Mouse (Mus musculus) hindbrain, embryonic 14.5 days (tissue): ENCODE results near the gene Ccdc88b. TPM values are rescaled to one million over a fixed set of nuclear protein-coding genes. Genes with fewer than 3 reads are reported as not detected.

ENCODE experiments used
- ATAC-seq: fragments of 200-750 bp; cut with Nextera tagmentation; 2 replicates; pipeline ENCODE4 v1.8.0; 2017; ENCODE audit warnings: moderate number of reproducible peaks, mild to moderate bottlenecking, moderate TSS enrichment, moderate library complexity; ENCODE audit not compliant: low FRiP score
- DNase-seq: peaks from one replicate; pipeline ENCODE4 v3.0.0-alpha.2; 2015; ENCODE audit warnings: low spot score
- H3K27ac ChIP-seq: fragments of 300-500 bp; sonication (generic); 2 replicates; pipeline ENCODE4 v1.5.1; 2014; ENCODE audit warnings: mild to moderate bottlenecking, moderate library complexity
- H3K27me3 ChIP-seq: fragments of 300-500 bp; sonication (generic); 2 replicates; pipeline ENCODE4 v1.6.1; 2014; ENCODE audit warnings: mild to moderate bottlenecking, low read length, mixed read lengths; ENCODE audit not compliant: control insufficient read depth, insufficient read depth
- H3K36me3 ChIP-seq: fragments of 300-500 bp; sonication (generic); replicated peaks from 2 replicates; pipeline ENCODE4 v1.6.1; 2014; ENCODE audit not compliant: control insufficient read depth, insufficient read depth
- H3K4me1 ChIP-seq: fragments of 300-500 bp; sonication (generic); replicated peaks from 2 replicates; pipeline ENCODE4 v1.6.1; 2014; ENCODE audit warnings: antibody characterized with exemption, low read length, mixed read lengths; ENCODE audit not compliant: control insufficient read depth, insufficient read depth
- H3K4me2 ChIP-seq: fragments of 300-500 bp; sonication (generic); replicated peaks from 2 replicates; pipeline ENCODE4 v1.6.1; 2014; ENCODE audit warnings: mild to moderate bottlenecking, moderate library complexity
- H3K4me3 ChIP-seq: fragments of 300-500 bp; sonication (generic); replicated peaks from 2 replicates; pipeline ENCODE4 v1.5.1; 2014; ENCODE audit warnings: mild to moderate bottlenecking, low read length
- H3K9ac ChIP-seq: fragments of 300-500 bp; sonication (generic); 2 replicates; pipeline ENCODE4 v1.6.1; 2014
- H3K9me3 ChIP-seq: fragments of 300-500 bp; sonication (generic); 2 replicates; pipeline ENCODE4 v1.6.1; 2016; ENCODE audit warnings: low read length; ENCODE audit not compliant: control insufficient read depth
- WGBS: fragments of 180-500 bp; shearing (Covaris S2); extraction: QIAGEN DNeasy Blood & Tissue Kit; methylation state at CpG from one replicate; pipeline ENCODE4 v1.1.7; 2014; 5-methylcytosine and 5-hydroxymethylcytosine counted together
- polyA plus RNA-seq: library from polyadenylated mRNA; unstranded; fragments of >200 nt; fragmentation: Nextera tagmentation; extraction: Ambion mirVana; gene quantifications from 2 replicates; pipeline ENCODE4 v1.2.1, GENCODE M21; 2014

The Ccdc88b gene
- polyA plus RNA-seq, 1 experiment from 2014 or later, result 0.48 TPM

GRCm38 (mm10) chr19:6859971-6860370 lies 2.0 kb upstream of the Ccdc88b start:
- peaks cover 4% of the 10 kb centered on the region; the same call in 1 of the 2 replicates for H3K27me3 ChIP-seq
- H3K27ac ChIP-seq, result no peak overlapping the region
- no peak overlapping the region for H3K4me3 ChIP-seq
- peaks cover 7% of the 10 kb centered on the region; the same call in 1 of the 2 replicates for H3K4me1 ChIP-seq
- 92% methylated on average over 3 of the region's 3 CpGs for WGBS
- H3K36me3 ChIP-seq, result no peaks in the 10 kb centered on the region
- DNase-seq (no peak), ATAC-seq (no peak)
- no peaks in the 10 kb centered on the region for H3K9me3 ChIP-seq
- no peak overlapping the region for H3K4me2 ChIP-seq
- no peak overlapping the region for H3K9ac ChIP-seq

- H3K9me3 ChIP-seq, result no peaks in the 10 kb centered on the region
- ATAC-seq (no peak), DNase-seq (no peak)
- H3K27ac ChIP-seq, result no peak overlapping the region
- H3K4me3 ChIP-seq, result no peak overlapping the region
- peaks cover 9% of the 10 kb centered on the region; the same call in 1 of the 2 replicates for H3K4me1 ChIP-seq
- WGBS, result 77% methylated on average over 2 of the region's 2 CpGs
- H3K36me3 ChIP-seq, result no peaks in the 10 kb centered on the region
- peaks cover 10% of the 10 kb centered on the region; the same call in 1 of the 2 replicates for H3K27me3 ChIP-seq
- H3K4me2 ChIP-seq, result no peak overlapping the region
- H3K9ac ChIP-seq, result no peak overlapping the region
These were observed 1.1 kb upstream of the Ccdc88b start for GRCm38 (mm10) chr19:6859032-6859651.

GRCm38 (mm10) chr19:6857391-6858005 lies 513 bp downstream of the Ccdc88b start:
- 71% methylated on average over 9 of the region's 9 CpGs for WGBS
- Histone ChIP-seq H3K4me1 (peaks cover 9% of the 10 kb centered on the region; the same call in 1 of the 2 replicates), H3K27ac (no peak overlapping the region), H3K9me3 (no peaks in the 10 kb centered on the region), H3K27me3 (peaks cover 10% of the 10 kb centered on the region; the same call in 1 of the 2 replicates), H3K9ac (no peak overlapping the region), H3K4me3 (no peak overlapping the region), H3K36me3 (no peaks in the 10 kb centered on the region), H3K4me2 (no peak overlapping the region)
- ATAC-seq (no peak), DNase-seq (no peak)

GRCm38 (mm10) chr19:6857003-6857360 lies 1.0 kb downstream of the Ccdc88b start:
- H3K9ac ChIP-seq, result no peak overlapping the region
- DNase-seq (no peak), ATAC-seq (no peak)
- no peaks in the 10 kb centered on the region for H3K9me3 ChIP-seq
- H3K4me2 ChIP-seq, result no peak overlapping the region
- H3K4me3 ChIP-seq, result no peak overlapping the region
- WGBS, result 44% methylated on average over 3 of the region's 3 CpGs
- peaks cover 9% of the 10 kb centered on the region; the same call in 1 of the 2 replicates for H3K4me1 ChIP-seq
- peaks cover 10% of the 10 kb centered on the region; the same call in 1 of the 2 replicates for H3K27me3 ChIP-seq
- H3K36me3 ChIP-seq, result no peaks in the 10 kb centered on the region
- no peak overlapping the region for H3K27ac ChIP-seq

- peaks cover 9% of the 10 kb centered on the region; the same call in 1 of the 2 replicates for H3K4me1 ChIP-seq
- H3K36me3 ChIP-seq, result no peaks in the 10 kb centered on the region
- no peak overlapping the region for H3K27ac ChIP-seq
- no peak overlapping the region for H3K9ac ChIP-seq
- H3K4me2 ChIP-seq, result no peak overlapping the region
- ATAC-seq (0 out of 2 replicates have a peak, but pooled peaks have one; percentile 38), DNase-seq (peak; percentile 78)
- peaks cover 10% of the 10 kb centered on the region; the same call in 1 of the 2 replicates for H3K27me3 ChIP-seq
- 36% methylated on average over 12 of the region's 12 CpGs for WGBS
- H3K4me3 ChIP-seq, result no peak overlapping the region
- no peaks in the 10 kb centered on the region for H3K9me3 ChIP-seq
These were observed 1.6 kb downstream of the Ccdc88b start for GRCm38 (mm10) chr19:6856281-6857002.

GRCm38 (mm10) chr19:6855225-6856031 lies 2.6 kb downstream of the Ccdc88b start:
- peak; percentile 59 for ATAC-seq
- no peaks in the 10 kb centered on the region for H3K36me3 ChIP-seq

GRCm38 (mm10) chr19:6854658-6855057 lies 3.4 kb downstream of the Ccdc88b start:
- no peak overlapping the region for H3K4me3 ChIP-seq
- peak overlapping the region; percentile 36; the same call in 1 of the 2 replicates for H3K4me2 ChIP-seq
- no peak overlapping the region for H3K27ac ChIP-seq
- no peaks in the 10 kb centered on the region for H3K9me3 ChIP-seq
- H3K27me3 ChIP-seq, result peaks cover 12% of the 10 kb centered on the region; the same call in 1 of the 2 replicates
- no peak overlapping the region for H3K9ac ChIP-seq
- no peaks in the 10 kb centered on the region for H3K36me3 ChIP-seq
- peaks cover 9% of the 10 kb centered on the region; the same call in 1 of the 2 replicates for H3K4me1 ChIP-seq
- DNase-seq, result no peak
- no peak for ATAC-seq
- 89% methylated on average over 12 of the region's 12 CpGs for WGBS

More at GRCm38 (mm10) chr19:6855225-6856031, 2.6 kb downstream of the Ccdc88b start:
- Histone ChIP-seq H3K27me3 (peaks cover 10% of the 10 kb centered on the region; the same call in 1 of the 2 replicates), H3K27ac (no peak overlapping the region), H3K9me3 (no peaks in the 10 kb centered on the region), H3K4me3 (no peak overlapping the region), H3K4me2 (peak overlapping the region; percentile 36), H3K4me1 (peaks cover 9% of the 10 kb centered on the region; the same call in 1 of the 2 replicates), H3K9ac (peak overlapping the region; percentile 29; the same call in 1 of the 2 replicates)
- WGBS, result 6% methylated on average over 37 of the region's 38 CpGs
- DNase-seq, result peak; percentile 48

- peaks cover 19% of the 10 kb centered on the region; the same call in 1 of the 2 replicates for H3K27me3 ChIP-seq
- H3K27ac ChIP-seq, result no peak overlapping the region
- no peaks in the 10 kb centered on the region for H3K9me3 ChIP-seq
- WGBS, result 76% methylated on average over 8 of the region's 8 CpGs
- H3K36me3 ChIP-seq, result no peaks in the 10 kb centered on the region
- H3K4me1 ChIP-seq, result peaks cover 9% of the 10 kb centered on the region; the same call in 1 of the 2 replicates
- no peak overlapping the region for H3K9ac ChIP-seq
- H3K4me2 ChIP-seq, result no peak overlapping the region
- DNase-seq (no peak), ATAC-seq (no peak)
- no peak overlapping the region for H3K4me3 ChIP-seq
These were observed 4.1 kb downstream of the Ccdc88b start for GRCm38 (mm10) chr19:6853903-6854302.
